Mouse (Mus musculus): Measurements from ENCODE around the gene Bcar1. TPM values are rescaled to one million over a fixed set of nuclear protein-coding genes. Genes with fewer than 3 reads are reported as not detected.

Bcar1 gene
- polyA plus RNA-seq, 1 experiment: 1.5 TPM

DNA sequence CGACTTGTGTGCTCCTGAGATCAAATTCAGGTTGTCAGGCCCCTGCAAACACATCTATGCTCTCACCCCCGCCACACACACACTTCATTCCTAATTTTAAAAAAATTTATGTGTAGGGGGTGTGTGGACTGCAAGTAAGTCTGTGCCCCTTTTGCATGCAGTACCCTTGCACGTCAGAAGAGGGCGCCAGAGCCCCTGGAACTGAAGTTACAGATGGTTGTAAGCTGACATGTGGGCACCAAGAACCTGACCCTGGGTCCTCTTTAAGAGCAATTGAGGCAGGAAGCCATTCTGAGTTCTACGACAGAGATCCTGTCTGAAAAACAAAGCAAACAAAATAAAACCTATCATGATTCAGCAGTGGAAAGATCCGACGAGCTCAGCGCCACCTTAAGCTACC lies 67.4 kb downstream of the Bcar1 start:
- Histone ChIP-seq H3K27me3 (replicated peaks) (peaks cover 61% of the 10 kb centered on the region), H3K9me3 (peaks cover 18% of the 10 kb centered on the region), H3K4me1 (peaks cover 6% of the 10 kb centered on the region; the same call in 1 of the 2 replicates), H3K4me3 (replicated peaks) (no peak overlapping the region), H3K36me3 (replicated peaks; ENCODE audit: low read length) (no peaks in the 10 kb centered on the region)
- TF ChIP-seq GATA1 (IDR thresholded peaks at IDR 0.05; ENCODE audit: borderline replicate concordance, low read length) (no peak), FLI1 (IDR thresholded peaks at IDR 0.05; ENCODE audit: low read length) (no peak)

DNA sequence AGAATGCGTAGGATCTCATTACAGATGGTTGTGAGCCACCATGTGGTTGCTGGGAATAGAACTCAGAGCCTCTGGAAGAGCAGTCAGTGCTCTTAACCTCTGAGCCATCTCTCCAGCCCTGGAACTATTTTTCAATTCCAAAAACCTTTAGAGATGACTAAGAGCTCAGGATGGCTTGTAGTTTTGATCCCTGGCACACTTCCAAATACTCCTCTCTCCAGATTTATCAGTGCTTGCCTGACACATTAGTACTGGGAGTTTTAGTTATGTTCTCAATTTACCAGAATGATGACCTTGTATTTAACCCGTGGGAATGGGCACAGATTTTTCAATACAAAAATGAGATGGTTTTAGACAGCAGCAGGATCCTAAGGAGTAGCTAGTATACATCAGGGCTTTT lies 76.9 kb downstream of the Bcar1 start:
- no peak for TF ChIP-seq FLI1 (IDR thresholded peaks at IDR 0.05; ENCODE audit: low read length)
- no peak for TF ChIP-seq GATA1 (IDR thresholded peaks at IDR 0.05; ENCODE audit: borderline replicate concordance, low read length)
- H3K27me3 ChIP-seq (replicated peaks): peaks cover 69% of the 10 kb centered on the region
- no peaks in the 10 kb centered on the region for H3K4me1 ChIP-seq
- H3K4me3 ChIP-seq (replicated peaks): no peak overlapping the region
- H3K36me3 ChIP-seq (replicated peaks; ENCODE audit: low read length): peaks cover 12% of the 10 kb centered on the region
- peaks cover 12% of the 10 kb centered on the region for H3K9me3 ChIP-seq

DNA sequence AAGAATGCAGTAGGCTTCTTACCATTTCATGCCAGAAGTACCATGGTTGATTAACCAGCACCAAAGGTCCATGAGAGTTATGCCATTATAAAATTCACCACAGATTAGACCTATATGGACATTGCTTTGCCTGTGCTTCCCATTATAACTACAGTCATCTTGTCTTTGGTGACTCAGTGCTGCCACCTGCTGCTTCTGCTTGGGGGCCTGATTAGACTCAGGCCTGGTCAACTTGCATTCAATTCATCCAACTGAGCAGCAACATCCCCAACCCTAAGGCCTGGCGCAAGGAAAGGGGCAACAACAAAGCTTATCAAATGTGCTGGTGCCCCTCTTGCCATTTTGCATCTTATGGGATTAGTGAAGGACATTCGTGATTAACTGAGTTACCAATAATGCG lies 81.1 kb downstream of the Bcar1 start:
- H3K4me1 ChIP-seq: peaks cover 14% of the 10 kb centered on the region
- H3K4me3 ChIP-seq (replicated peaks): no peak overlapping the region
- no peaks in the 10 kb centered on the region for H3K36me3 ChIP-seq (replicated peaks; ENCODE audit: low read length)
- TF ChIP-seq FLI1 (IDR thresholded peaks at IDR 0.05; ENCODE audit: low read length) (no peak), GATA1 (IDR thresholded peaks at IDR 0.05; ENCODE audit: borderline replicate concordance, low read length) (no peak)
- no peaks in the 10 kb centered on the region for H3K9me3 ChIP-seq
- H3K27me3 ChIP-seq (replicated peaks): peaks cover 87% of the 10 kb centered on the region

Other genes with a start within 250 kb of the Bcar1 start
- gene Wdr59, start 221.7 kb downstream of the Bcar1 start, polyA plus RNA-seq (2012; ENCODE audit: insufficient read depth, low replicate concordance): 0.96 TPM in 1 of 2 replicates, not detected in the other
- 22.3 and 36.6 TPM in 2 replicates for gene Znrf1, start 207.7 kb downstream of the Bcar1 start, polyA plus RNA-seq (2012; ENCODE audit: insufficient read depth, low replicate concordance)
- gene Ldhd, start 113.4 kb downstream of the Bcar1 start, polyA plus RNA-seq (2012; ENCODE audit: insufficient read depth, low replicate concordance): not detected in 2 replicates
- 0.64 and 3.5 TPM in 2 replicates for gene Zfp1, start 100.4 kb downstream of the Bcar1 start, polyA plus RNA-seq (2012; ENCODE audit: insufficient read depth, low replicate concordance)
- gene Ctrb1, start 52.8 kb downstream of the Bcar1 start, polyA plus RNA-seq (2012; ENCODE audit: insufficient read depth, low replicate concordance): 3.6 TPM in 1 of 2 replicates, not detected in the other
- 16.9 TPM in 1 of 2 replicates, not detected in the other for gene Cfdp1, start 110.5 kb upstream of the Bcar1 start, polyA plus RNA-seq (2012; ENCODE audit: insufficient read depth, low replicate concordance)
- not detected in 2 replicates for gene Tmem170, start 132.9 kb upstream of the Bcar1 start, polyA plus RNA-seq (2012; ENCODE audit: insufficient read depth, low replicate concordance)
- not detected in 2 replicates for gene Chst5, start 166.6 kb upstream of the Bcar1 start, polyA plus RNA-seq (2012; ENCODE audit: insufficient read depth, low replicate concordance)
- gene Tmem231, start 190.1 kb upstream of the Bcar1 start, polyA plus RNA-seq (2012; ENCODE audit: insufficient read depth, low replicate concordance): 1.9 and 2.4 TPM in 2 replicates
- 9.3 TPM in 1 of 2 replicates, not detected in the other for gene Gabarapl2, start 196.9 kb upstream of the Bcar1 start, polyA plus RNA-seq (2012; ENCODE audit: insufficient read depth, low replicate concordance)
- 0.40 and 1.5 TPM in 2 replicates for gene Adat1, start 248.5 kb upstream of the Bcar1 start, polyA plus RNA-seq (2012; ENCODE audit: insufficient read depth, low replicate concordance)

All from megakaryocyte, embryonic 14.5 days (primary cell).